Mouse (Mus musculus): ENCODE measurements around the gene Med4. TPM values are rescaled to one million over a fixed set of nuclear protein-coding genes. Genes with fewer than 3 reads are reported as not detected.
A peak's percentile ranks its signal among the peaks of the same experiment; 100 is the strongest.
"Not testable (repeated sequence)": the region's sequence is repeated elsewhere in the genome, so short reads cannot be mapped to it uniquely, and the experiment has no call there.

The Med4 gene
- total RNA-seq, 2 experiments from 2014 or later = 42.8 to 71.0 TPM

GRCm38 (mm10) chr14:73501283-73501682 is 8.5 kb upstream of the Med4 start:
- no peak for ATAC-seq (replicated peaks; ENCODE audit: poor library complexity)

DNA sequence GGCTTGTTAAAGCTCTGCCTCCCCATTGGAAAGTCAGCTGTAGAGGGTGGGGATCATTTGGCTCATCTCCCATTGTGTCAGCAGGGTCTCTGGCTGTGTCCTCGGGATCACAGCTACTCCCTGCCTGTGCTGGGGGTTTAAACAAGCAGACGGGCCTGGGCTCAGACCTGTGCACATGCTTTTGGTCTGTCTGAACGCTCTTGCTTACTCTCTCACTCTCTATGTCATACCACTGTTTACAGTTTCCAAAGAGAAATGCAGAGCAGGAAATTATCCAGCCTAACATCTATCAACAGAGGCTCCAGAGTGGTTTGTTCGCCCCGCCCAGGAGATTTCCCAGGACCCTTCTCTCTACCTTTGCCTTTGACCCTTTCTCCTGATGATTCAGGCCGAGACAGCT is 8.1 kb upstream of the Med4 start:
- ATAC-seq (replicated peaks; ENCODE audit: poor library complexity) = no peak

DNA sequence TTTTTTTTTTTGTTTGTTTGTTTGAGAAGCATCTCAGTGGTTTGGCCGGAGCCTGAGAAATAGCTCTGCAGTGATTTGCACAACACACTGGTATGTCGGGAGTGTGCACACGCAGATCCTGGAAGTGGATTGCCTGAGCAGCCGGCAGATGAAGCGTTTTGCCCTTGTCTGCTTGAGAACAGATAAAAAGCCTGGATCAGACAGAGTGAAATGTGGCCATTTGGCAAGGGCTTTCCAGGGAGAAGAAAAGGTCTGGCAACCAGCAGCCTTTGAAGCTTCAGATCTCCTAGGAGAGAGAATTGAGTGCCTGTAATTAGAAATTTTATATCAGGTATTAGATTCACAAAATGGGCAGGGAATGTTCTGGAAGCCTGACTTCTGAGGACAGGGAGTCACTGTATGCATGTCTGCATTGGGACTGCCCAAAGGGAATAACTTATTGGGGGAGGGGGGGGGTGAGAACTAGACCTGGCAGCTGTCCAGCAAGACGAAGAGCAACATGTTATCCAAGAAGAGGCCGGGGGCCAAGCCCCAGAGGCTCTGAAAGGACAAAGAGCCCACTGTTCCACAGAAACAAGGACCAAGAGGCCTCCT is 7.1 kb upstream of the Med4 start:
- ATAC-seq (replicated peaks; ENCODE audit: poor library complexity) = no peak

DNA sequence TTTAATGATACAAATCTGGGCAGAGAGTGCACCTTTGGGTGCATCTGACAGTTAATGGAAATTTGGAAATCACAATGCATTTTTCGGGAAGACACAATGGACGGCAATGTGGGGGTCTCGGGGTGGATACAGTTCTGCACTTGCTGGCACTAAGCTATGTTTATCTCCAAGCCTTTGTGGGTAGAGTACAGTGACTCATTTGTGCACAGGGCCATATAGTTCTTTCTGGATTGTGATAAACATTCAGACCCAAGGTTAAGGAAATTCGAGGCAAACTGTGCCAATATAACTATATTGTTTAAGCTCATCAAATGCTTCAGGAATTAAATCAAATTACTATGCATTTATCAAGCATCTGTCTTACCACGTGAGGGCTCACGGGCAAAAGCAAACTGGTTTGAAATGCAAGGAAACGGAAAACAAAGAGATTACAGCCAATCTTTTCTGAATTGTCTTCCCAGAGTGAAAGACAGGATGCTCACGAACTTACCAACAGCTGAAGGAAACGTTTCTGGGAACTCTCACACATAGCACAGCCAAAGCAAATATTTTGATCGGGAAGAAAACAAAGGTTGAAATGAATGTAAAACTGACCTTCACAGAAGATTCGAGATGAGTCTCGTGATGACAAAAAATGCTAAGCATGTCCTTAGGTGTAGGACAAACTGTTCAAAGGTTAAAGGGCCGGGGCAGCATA is 6.4 kb upstream of the Med4 start:
- no peak for ATAC-seq (replicated peaks; ENCODE audit: poor library complexity)

- no peak for ATAC-seq (replicated peaks; ENCODE audit: poor library complexity)
These were observed 3.5 kb upstream of the Med4 start for GRCm38 (mm10) chr14:73506283-73506682.

DNA sequence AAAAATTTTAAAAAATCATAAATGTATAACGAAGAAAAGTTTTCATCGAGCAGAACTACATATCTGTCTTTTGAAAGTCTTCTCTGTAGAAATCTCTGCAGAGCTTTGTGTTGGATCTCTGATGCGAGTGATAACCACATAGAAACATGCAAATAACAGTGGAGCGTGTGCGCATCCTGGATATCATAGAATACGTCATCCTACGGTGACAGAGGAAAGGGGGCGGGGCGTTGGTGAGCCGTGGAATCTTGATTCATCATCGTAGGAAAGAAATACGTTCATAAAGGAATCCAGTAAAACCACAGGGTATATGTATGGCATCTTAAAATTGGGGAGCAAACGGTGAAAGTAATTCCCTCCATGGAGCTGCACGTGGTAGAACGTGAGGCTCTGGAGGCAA is 2.6 kb upstream of the Med4 start:
- no peak for ATAC-seq (replicated peaks; ENCODE audit: poor library complexity)

DNA sequence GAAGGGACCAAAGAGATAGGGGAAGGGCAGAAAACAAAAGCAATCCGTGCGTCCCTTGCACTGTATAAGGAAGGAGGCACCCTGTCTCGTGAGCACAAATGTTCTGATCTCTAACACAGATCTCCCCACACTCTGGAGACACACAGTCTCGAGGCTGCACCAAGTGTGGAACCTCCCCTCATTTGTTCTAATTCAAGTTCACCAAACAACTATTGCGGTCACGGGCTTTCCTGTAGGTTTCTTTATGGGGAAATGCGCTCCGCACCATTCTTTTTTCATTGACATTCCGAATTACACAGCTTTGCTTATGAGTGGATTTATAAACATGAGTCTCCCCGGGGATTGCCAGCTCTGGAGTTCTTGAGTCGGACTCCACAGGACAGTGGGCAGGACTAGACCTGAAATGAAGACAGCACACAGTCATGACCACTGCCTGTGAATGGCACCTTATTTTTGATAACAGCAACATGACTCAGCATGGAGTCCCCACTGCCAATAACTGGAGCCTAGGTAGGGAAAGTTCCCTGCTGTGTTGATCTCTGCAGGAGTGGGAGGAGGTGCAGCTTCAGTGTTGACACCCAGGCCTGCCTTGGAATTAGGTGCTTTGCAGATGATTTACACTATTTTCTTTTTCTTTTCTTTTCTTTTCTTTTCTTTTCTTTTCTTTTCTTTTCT is 2.0 kb upstream of the Med4 start:
- ATAC-seq (replicated peaks; ENCODE audit: poor library complexity) = peak; percentile 42

DNA sequence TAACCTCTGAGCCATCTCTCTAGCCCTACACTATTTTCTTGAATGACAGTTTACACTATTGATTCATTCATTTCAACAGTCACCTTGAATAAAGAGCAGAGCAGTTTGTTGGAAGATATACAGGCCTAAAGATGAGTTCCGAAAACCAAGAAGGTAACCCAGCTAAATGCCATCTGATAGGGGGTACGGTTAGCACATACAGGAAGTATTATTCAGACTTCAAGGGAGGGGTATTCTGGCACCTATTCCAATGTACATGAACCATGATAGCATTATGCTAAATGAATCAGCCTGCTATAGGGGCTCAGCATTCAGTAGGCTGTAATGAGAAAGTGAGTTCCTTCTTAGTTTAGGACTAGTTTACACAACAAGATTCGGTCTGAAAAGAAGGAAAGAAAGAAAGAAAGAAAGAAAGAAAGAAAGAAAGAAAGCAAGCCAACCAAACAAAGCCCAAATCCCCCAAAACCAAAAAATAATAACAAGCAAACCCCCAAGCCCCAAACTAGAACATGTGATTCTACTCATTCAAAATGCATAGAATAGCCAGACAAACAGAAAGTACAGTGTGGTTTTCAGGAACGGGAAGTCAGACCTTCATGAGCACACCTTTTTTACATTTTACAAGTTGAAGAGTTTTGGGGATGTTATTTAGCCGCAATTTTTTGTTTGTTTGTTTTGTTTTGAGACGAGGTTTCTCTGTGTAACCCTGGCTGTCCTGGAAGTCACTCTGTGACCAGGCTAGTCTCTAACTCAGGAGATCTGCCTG is 1.0 kb upstream of the Med4 start:
- ATAC-seq (replicated peaks; ENCODE audit: poor library complexity) = no peak

DNA sequence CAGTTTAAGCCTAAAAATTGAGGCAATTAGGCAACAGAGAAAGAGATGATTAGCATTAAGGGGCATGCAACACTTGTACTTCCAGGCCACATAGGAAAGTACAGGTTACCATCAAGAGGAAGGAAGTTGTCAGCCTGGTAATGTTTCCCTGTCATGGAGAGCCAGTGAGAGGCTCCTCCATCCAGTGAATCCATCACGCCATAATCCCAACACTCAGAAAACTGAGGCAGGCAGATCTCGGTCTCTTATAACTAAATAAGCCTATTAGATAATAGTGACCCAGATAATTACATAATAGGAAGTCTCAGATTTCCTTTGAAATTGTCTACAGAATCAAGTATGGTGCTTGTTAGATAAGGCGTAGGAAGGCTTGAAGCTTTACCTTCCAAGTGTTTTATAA is 14.3 kb downstream of the Med4 start:
- ATAC-seq (replicated peaks; ENCODE audit: poor library complexity) = no peak

DNA sequence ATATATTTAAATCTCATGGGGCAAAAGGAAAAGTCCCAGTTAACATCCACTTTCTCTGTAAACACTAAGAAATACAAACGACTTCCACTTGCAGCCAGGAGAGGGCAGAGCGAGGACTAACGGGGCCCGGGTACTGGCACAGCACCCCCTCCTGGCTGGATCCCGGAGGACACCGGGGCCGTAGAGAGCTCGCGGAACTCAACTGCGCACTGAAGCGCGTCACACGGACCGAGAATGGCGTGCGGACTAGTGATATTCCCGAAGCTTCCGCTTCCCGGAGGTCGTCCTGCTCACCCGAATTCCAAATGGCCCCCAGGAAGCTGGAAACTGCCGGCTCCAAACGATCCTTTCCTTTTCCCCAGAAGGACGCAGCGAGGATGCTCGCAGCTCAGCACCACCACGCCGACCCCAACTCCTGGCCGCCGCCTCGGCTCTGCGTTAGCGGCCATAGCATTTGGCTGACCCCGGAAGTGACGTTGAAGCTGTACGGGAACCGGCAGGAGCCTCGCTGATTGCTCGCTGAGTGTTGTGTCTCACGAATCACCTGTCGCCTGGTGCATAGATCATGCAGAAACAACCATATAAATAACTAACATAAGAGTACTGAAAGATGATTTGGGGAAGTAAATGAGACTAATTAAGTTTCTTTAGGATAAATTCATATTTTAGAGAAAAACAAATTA is 15.1 kb downstream of the Med4 start, which contains the start of gene Sucla2:
Gene Sucla2, plus strand, starts transcription at position 554 of the 683 bp plus-strand sequence.
- ATAC-seq (replicated peaks; ENCODE audit: poor library complexity) = peak; percentile 99

GRCm38 (mm10) chr14:73528661-73529060 is 18.8 kb downstream of the Med4 start:
- not testable (repeated sequence) for ATAC-seq (replicated peaks; ENCODE audit: poor library complexity)

DNA sequence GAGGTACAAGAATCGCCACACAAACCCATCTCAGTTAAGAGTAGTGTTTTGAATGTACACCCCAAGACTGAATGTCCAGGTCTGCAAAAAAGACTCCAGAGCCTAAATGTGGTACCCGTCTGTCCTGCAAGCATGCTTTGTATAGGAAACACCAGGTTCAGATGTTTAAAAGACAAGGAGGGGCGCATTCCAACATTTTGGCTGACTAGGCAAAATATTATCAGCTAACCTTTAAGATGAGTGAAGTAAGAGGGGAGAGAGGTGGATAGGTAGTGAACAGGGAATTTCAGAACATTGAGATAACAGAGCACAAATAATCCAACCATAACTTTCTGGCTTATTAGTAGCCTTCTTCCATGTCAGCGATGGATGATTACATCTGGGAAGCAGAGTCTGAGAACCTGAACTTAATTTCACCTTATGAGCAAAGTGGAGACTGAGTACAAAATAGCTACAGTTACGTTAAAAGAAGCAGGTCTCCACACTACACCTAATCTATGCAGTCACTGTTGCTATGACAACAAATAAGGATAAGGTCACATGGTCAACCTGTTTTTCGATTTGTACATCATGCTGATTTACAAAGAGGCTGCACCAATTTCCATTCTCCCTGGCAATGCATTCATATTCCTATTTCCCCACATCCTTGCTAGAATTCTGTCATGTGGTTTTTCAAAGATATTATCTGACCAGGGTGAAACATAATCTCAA is 24.1 kb downstream of the Med4 start:
- no peak for ATAC-seq (replicated peaks; ENCODE audit: poor library complexity)

DNA sequence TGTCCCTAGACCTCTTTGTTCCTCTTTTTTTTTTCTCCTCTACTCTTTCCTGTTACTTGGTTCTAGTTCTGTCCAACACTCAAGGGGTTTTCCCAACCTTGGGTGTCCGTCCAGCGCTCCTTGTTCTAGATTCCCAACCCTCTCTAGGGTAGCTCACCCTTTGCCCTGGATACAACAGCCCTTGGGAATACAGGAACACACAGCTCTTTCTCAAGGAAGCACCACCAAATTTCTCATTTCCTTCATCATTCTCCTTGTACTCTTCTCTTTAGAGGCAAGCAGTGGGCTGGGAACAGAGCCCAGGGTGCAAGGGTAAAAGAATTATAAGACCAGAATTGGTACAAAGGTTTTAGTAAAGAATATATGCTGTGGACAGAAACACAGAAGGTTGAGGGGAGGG is 25.8 kb downstream of the Med4 start:
- ATAC-seq (replicated peaks; ENCODE audit: poor library complexity) = no peak

DNA sequence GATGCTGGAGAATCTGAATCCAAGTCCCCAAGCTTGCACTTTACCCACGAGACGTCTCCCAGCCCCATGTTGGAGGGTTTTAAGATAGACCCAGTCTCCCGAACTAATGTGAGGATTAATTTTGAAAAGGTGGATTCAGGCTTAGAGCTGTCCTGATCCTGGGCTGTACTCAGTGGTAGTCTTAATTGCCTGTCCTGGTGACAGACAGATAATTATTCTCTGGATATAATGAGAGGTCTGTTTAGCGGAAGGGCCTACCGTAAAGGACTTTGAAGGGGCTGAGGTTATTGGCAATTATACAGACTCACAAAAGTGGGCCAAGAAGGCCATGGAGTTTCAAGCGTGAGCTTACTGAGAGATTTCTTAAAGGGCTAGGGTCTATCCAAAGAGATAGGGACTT is 34.0 kb downstream of the Med4 start:
- ATAC-seq (replicated peaks; ENCODE audit: poor library complexity) = no peak

DNA sequence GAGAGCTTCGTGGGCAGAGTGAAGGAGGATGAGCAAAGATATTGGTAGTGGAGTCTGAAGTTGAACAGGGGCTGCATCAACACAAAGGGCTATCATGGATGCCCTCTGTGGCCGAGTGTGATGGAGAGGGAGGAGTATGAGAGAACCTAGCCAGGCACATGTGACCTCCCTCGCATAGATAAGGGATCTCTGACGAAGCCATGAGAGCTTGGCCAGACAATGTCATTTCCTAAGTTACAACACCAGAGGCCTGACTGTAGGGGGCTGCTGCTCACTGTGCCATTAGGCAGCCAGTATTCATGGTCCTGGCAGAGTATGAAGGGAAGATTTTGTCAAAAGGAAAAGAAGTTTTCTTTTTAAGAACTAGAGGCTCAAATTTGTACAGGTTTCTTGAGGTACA is 37.2 kb downstream of the Med4 start:
- ATAC-seq (replicated peaks; ENCODE audit: poor library complexity) = peak; percentile 60

- ATAC-seq (replicated peaks; ENCODE audit: poor library complexity) = no peak
These were observed 38.2 kb downstream of the Med4 start, which contains the start of gene Nudt15 for GRCm38 (mm10) chr14:73548051-73548450. Nudt15 (minus strand) TSS chr14:73548242.

DNA sequence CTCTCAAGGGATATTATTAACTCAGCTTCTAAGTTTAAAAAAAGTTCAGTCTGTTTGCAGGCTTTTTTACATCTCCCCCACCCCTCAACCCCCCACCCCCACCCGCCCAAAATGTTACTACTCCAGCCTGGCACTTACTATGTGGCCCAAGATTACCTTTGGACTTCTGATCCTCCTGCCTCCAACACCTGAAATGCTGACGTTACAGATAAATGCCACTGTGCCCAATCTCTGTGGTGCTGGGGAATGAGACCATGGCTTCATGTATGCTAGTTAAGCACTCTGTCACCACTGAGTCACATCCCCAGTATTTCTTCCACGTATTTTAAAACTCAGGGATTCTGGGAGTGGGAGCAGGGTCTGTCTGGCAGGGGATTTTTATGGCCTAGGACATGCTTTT is 40.5 kb downstream of the Med4 start:
- no peak for ATAC-seq (replicated peaks; ENCODE audit: poor library complexity)

DNA sequence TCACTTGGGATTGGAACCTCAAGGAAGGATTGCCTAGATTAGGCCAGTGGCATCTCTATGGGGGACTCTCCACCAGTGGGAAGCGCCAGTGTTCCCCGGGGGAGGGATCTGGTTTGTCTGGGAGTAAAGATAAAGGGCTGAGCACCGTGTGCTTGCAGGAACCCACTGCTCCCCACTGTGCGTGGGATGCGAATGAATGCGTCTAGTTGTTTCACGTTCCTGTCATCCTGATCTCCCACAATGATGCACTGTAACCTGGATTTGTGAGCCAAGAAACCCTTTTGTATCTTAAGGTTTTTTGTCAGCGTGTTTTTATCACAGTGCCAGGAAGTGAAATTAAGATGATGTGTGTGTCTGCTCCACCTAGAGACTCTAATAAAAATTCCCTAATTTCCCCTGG is 40.9 kb downstream of the Med4 start:
- ATAC-seq (replicated peaks; ENCODE audit: poor library complexity) = no peak

GRCm38 (mm10) chr14:73551164-73551563 is 41.3 kb downstream of the Med4 start:
- ATAC-seq (replicated peaks; ENCODE audit: poor library complexity) = no peak

Data from megakaryocyte progenitor cell, adult 5-6 weeks (primary cell).